Mouse (Mus musculus) midbrain, embryonic 15.5 days (tissue): ENCODE measurements around the gene Cct4. TPM values are rescaled to one million over a fixed set of nuclear protein-coding genes. Genes with fewer than 3 reads are reported as not detected.
A peak's percentile ranks its signal among the peaks of the same experiment; 100 is the strongest.

Source experiments
- ATAC-seq: fragments of 200-750 bp; cut with Nextera tagmentation; replicated peaks from 2 replicates; pipeline ENCODE4 v1.8.0; 2017; ENCODE audit warnings: moderate TSS enrichment
- H3K27ac ChIP-seq: fragments of 300-500 bp; sonication (generic); 2 replicates; pipeline ENCODE4 v1.5.1; 2015; ENCODE audit warnings: mild to moderate bottlenecking, inconsistent platforms
- H3K27me3 ChIP-seq: fragments of 300-500 bp; sonication (generic); replicated peaks from 2 replicates; pipeline ENCODE4 v1.6.1; 2015; ENCODE audit warnings: inconsistent platforms
- H3K36me3 ChIP-seq: fragments of 300-500 bp; sonication (generic); replicated peaks from 2 replicates; pipeline ENCODE4 v1.6.1; 2015; ENCODE audit warnings: inconsistent platforms
- H3K4me1 ChIP-seq: fragments of 300-500 bp; sonication (generic); 2 replicates; pipeline ENCODE4 v1.6.1; 2015; ENCODE audit warnings: inconsistent platforms
- H3K4me2 ChIP-seq: fragments of 300-500 bp; sonication (generic); 2 replicates; pipeline ENCODE4 v1.6.1; 2015; ENCODE audit warnings: inconsistent platforms, mild to moderate bottlenecking, moderate library complexity
- H3K4me3 ChIP-seq: fragments of 300-500 bp; sonication (generic); 2 replicates; pipeline ENCODE4 v1.5.1; 2015; ENCODE audit warnings: mild to moderate bottlenecking, inconsistent platforms
- H3K9ac ChIP-seq: fragments of 300-500 bp; sonication (generic); 2 replicates; pipeline ENCODE4 v1.6.1; 2015; ENCODE audit warnings: mild to moderate bottlenecking, inconsistent platforms
- H3K9me3 ChIP-seq: fragments of 300-500 bp; sonication (generic); 2 replicates; pipeline ENCODE4 v1.6.1; 2016; ENCODE audit warnings: inconsistent platforms
- WGBS: fragments of 180-500 bp; shearing (Covaris S2); methylation state at CpG from one replicate; pipeline ENCODE4 v1.1.7; 2015; ENCODE audit warnings: mixed read lengths; 5-methylcytosine and 5-hydroxymethylcytosine counted together
- polyA plus RNA-seq: library from polyadenylated mRNA; unstranded; fragments of >200 nt; fragmentation: Nextera tagmentation; extraction: Ambion mirVana; gene quantifications from 2 replicates; pipeline ENCODE4 v1.2.1, GENCODE M21; 2015

The Cct4 gene
- polyA plus RNA-seq, 1 experiment from 2014 or later: 275 TPM

DNA sequence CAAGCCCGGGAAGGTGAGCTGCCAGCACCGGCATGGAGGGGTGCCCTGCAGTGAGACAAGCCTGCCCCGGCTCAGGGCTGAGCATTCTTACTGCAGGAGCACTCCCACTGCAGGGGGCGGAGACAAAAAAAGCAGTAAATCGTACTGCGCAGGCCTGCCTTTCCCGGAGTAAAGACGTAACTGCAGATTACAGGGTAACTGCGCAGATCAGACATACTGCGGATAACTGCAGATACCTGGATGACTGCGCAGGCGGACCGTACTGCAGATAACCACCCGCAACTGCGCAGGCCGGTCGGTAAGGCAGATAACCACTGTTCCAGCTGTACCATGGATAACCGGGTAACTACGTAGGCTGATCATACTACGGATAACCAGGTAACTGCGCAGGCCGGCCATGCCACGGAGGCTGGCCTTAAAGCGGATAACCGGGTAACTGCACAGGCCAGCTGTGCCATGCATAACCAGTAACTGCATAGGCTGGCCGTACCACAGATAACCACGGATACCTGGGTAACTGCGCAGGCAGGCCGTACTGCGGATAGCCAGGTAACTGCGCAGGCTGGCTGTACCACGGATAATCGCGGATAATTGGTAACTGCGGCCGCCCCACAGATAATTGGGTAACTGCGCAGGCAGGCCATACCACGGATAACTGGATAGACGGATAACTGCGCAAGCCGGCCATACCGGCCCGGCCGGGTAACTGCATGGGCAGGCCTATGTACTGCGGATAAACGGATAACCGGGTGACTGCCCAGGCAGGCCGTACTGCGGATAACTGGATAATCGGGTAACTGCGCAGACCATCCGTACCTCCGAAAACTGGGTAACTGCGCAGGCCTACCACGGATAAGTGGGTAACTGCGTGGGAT, 18.2 kb upstream of the Cct4 start, which contains the start of gene Zrsr1:
TSS of gene Zrsr1 (plus strand) at position 171 of the 875 bp plus-strand sequence.
- Histone ChIP-seq H3K9me3 (peaks cover 3% of the 10 kb centered on the region), H3K4me3 (peak within 1 kb of the TSS; percentile 57), H3K27me3 (no peaks in the 10 kb centered on the region), H3K27ac (peak within 1 kb of the TSS; percentile 76), H3K4me2 (peak within 1 kb of the TSS; percentile 58), H3K9ac (peak within 1 kb of the TSS; percentile 61), H3K4me1 (peaks cover 27% of the 10 kb centered on the region), H3K36me3 (no peaks in the 10 kb centered on the region; the same call in 1 of the 2 replicates)
- 51% methylated on average over 56 of the region's 56 CpGs for WGBS
- peak; percentile 89 for ATAC-seq

DNA sequence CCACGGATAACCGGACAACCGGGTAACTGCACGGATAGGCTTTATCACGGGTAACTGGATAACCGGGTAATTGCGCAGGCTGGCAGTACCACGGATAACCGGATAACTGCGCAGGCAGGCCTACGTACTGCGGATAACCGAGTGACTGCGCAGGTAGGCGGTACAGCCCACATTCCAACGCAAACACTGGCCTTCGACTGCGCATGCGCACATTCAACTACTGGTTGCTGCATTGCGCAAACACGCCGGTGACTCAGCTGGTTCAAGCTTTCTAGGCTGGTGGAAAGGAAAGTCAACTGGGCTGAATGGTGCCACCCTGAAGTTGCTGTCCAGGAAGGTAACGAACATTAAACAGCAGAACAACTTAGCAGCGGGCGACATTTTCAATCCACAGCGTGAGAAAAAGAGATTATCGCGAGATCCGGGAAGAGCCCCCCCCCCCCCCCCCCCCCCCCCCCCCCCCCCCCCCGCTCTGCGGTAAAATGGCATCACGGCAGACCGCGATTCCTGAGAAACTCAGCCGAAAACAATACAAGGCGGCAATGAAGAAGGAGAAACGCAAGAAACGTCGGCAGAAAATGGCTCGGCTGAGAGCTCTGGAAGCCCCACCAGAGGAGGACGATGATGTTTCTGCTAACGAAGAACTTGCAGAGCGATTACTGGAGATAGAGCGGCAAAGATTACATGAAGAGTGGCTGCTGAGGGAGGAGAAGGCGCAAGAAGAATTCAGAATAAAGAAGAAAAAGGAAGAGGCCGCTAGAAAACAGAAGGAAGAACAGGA, 17.4 kb upstream of the Cct4 start:
- peaks cover 27% of the 10 kb centered on the region for H3K4me1 ChIP-seq
- WGBS: 45% methylated on average over 45 of the region's 46 CpGs
- peak; percentile 76 for ATAC-seq

DNA sequence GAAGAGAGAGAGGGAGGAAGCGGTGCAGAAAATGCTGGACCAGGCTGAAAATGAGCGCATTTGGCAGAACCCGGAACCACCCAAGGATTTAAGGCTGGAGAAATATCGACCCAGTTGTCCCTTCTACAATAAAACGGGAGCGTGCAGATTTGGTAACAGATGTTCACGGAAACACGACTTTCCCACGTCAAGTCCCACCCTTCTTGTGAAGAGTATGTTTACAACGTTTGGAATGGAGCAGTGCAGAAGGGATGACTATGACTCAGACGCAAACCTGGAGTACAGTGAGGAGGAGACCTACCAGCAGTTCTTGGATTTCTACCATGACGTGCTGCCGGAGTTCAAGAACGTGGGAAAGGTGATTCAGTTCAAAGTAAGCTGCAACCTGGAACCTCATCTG, 16.7 kb upstream of the Cct4 start:
- whole genome bisulfite sequencing: 39% methylated on average over 14 of the region's 14 CpGs
- ATAC-seq: no peak
- H3K9me3 ChIP-seq: no peaks in the 10 kb centered on the region; the same call in 1 of the 2 replicates
- peak overlapping the region; percentile 54 for H3K4me2 ChIP-seq
- peak overlapping the region; percentile 76 for H3K27ac ChIP-seq
- H3K36me3 ChIP-seq: no peaks in the 10 kb centered on the region; the same call in 1 of the 2 replicates
- H3K4me1 ChIP-seq: peaks cover 30% of the 10 kb centered on the region
- H3K27me3 ChIP-seq: no peaks in the 10 kb centered on the region
- H3K9ac ChIP-seq: peak overlapping the region; percentile 41; the same call in 1 of the 2 replicates
- peak overlapping the region; percentile 57 for H3K4me3 ChIP-seq

More for the DNA sequence above, 17.4 kb upstream of the Cct4 start:
- Histone ChIP-seq H3K27ac (peak overlapping the region; percentile 76), H3K4me3 (peak overlapping the region; percentile 57), H3K36me3 (no peaks in the 10 kb centered on the region; the same call in 1 of the 2 replicates), H3K9ac (peak overlapping the region; percentile 61), H3K27me3 (no peaks in the 10 kb centered on the region), H3K4me2 (peak overlapping the region; percentile 58), H3K9me3 (peaks cover under 1% of the 10 kb centered on the region; the same call in 1 of the 2 replicates)

DNA sequence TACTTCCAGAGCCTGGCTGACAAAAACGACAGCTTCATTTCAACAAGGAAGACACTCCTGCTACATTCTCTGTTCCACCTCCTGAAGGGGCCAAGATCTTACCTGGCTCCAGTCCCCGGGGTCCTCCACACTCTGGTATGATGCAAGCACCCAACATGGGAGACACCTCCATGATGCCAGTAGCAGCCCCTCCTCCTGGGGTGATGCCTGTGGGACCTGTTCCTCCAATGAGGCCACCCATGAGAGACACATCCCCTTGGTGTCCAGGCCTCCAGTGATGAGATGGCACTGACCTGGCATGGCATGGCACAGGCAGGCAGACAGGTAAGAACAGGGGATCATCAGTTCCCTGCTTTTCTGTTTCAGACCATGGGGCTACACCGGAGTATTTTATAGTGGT, 12.1 kb upstream of the Cct4 start:
- no peak overlapping the region for H3K4me3 ChIP-seq
- H3K36me3 ChIP-seq: no peaks in the 10 kb centered on the region; the same call in 1 of the 2 replicates
- no peak overlapping the region for H3K27ac ChIP-seq
- 94% methylated on average over 3 of the region's 3 CpGs for WGBS
- H3K9ac ChIP-seq: no peak overlapping the region
- no peaks in the 10 kb centered on the region for H3K27me3 ChIP-seq
- no peak for ATAC-seq
- H3K4me2 ChIP-seq: no peak overlapping the region
- peaks cover 62% of the 10 kb centered on the region for H3K4me1 ChIP-seq
- H3K9me3 ChIP-seq: no peaks in the 10 kb centered on the region

DNA sequence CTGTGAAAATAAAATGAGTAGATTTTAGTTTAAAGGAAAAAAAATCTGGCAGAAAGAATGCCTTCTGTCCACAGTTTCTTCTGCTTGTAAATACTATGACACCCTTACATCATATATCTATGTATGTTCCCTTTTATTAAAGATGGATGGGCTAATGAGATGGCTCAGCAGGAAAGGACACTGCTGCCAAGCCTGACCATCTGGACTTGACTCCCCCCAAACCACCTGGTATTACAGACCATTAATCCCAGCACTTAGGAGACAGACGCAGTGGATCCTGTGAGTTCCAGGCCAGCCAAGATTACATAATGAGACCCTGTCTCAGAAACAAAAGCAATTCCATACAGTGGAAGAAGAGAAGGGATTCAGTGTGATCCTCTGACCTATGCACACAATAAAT, 11.6 kb upstream of the Cct4 start:
- Histone ChIP-seq H3K4me2 (no peak overlapping the region), H3K27ac (no peak overlapping the region), H3K9me3 (no peaks in the 10 kb centered on the region), H3K36me3 (no peaks in the 10 kb centered on the region; the same call in 1 of the 2 replicates), H3K27me3 (no peaks in the 10 kb centered on the region), H3K4me3 (no peak overlapping the region), H3K9ac (no peak overlapping the region), H3K4me1 (peaks cover 62% of the 10 kb centered on the region)
- 43% methylated on average over 1 of the region's 1 CpGs for WGBS
- ATAC-seq: no peak

DNA sequence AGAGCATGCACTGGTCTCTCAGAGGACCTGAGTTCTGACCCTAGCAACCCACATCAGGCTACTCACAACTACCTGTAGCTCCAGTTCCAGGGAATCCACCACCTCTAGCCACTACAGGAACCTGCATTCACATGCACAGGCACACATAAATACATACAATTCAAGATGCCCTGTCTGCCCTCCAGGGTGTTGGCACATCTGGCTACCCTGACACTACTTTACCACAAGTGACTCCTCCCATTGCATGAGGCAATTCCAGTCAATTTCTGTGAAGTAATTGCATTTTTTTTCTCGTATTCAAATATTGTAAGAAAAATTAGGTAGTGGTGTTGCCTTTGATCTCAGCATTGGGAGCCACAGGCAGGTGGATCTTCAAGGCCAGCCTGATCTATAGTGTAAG, 11.1 kb upstream of the Cct4 start:
- Histone ChIP-seq H3K4me3 (no peak overlapping the region), H3K9me3 (no peaks in the 10 kb centered on the region), H3K27me3 (no peaks in the 10 kb centered on the region), H3K4me2 (no peak overlapping the region), H3K27ac (no peak overlapping the region), H3K36me3 (no peaks in the 10 kb centered on the region), H3K9ac (no peak overlapping the region), H3K4me1 (peaks cover 57% of the 10 kb centered on the region)
- WGBS: 79% methylated on average over 1 of the region's 1 CpGs
- no peak for ATAC-seq

DNA sequence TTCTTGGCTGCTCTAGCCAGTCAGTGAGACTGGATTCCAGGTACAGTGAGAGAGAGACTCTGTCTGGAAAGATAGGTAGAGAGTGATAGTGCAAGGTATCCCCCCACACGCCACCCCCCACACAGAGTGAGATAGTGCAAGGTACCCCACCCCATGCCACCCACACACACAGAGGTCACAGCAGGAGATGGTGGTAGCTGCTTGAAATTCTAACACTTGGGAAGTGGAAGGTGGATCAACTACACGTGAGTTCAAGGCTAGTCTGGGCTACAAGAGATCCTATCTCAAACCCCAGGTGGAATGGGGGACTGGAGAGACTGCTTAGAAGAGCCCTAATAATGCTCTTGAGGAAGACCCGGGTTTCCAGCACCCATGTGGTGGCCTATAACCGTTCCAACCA, 9.3 kb upstream of the Cct4 start:
- no peak overlapping the region for H3K27ac ChIP-seq
- ATAC-seq: 0 out of 2 replicates have a peak, but pooled peaks have one; percentile 10
- H3K4me2 ChIP-seq: peak overlapping the region; percentile 63
- no peaks in the 10 kb centered on the region for H3K36me3 ChIP-seq
- H3K4me1 ChIP-seq: peaks cover 45% of the 10 kb centered on the region
- WGBS: 59% methylated on average over 4 of the region's 4 CpGs
- H3K9ac ChIP-seq: peak overlapping the region; percentile 21; the same call in 1 of the 2 replicates
- H3K27me3 ChIP-seq: no peaks in the 10 kb centered on the region
- no peaks in the 10 kb centered on the region for H3K9me3 ChIP-seq
- peak overlapping the region; percentile 78 for H3K4me3 ChIP-seq

DNA sequence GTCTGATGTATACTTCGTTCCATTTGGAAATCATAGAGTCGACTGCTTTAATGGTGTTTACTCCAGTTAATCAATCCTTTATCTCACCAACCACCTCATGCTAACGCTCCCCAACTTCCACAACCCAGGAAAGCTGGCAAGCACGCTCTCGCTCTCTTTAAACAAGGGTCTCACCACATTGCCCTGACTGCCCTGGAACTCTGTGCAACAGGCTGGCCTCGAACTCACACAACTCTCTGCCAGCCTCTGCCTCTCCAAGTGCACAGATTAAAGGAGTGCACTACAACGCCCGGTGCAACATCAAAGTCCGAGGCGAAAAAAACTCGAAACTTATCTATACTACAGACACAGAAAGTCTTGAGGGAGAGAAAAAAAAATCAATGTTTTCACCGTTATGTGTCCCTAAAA, 8.8 kb upstream of the Cct4 start:
- no peaks in the 10 kb centered on the region for H3K27me3 ChIP-seq
- peaks cover 40% of the 10 kb centered on the region for H3K4me1 ChIP-seq
- peak overlapping the region; percentile 78 for H3K4me3 ChIP-seq
- H3K9ac ChIP-seq: peak overlapping the region; percentile 65
- peak; percentile 53 for ATAC-seq
- H3K27ac ChIP-seq: peak overlapping the region; percentile 96
- H3K4me2 ChIP-seq: peak overlapping the region; percentile 63
- WGBS: 4% methylated on average over 12 of the region's 12 CpGs
- no peaks in the 10 kb centered on the region for H3K9me3 ChIP-seq
- H3K36me3 ChIP-seq: no peaks in the 10 kb centered on the region

DNA sequence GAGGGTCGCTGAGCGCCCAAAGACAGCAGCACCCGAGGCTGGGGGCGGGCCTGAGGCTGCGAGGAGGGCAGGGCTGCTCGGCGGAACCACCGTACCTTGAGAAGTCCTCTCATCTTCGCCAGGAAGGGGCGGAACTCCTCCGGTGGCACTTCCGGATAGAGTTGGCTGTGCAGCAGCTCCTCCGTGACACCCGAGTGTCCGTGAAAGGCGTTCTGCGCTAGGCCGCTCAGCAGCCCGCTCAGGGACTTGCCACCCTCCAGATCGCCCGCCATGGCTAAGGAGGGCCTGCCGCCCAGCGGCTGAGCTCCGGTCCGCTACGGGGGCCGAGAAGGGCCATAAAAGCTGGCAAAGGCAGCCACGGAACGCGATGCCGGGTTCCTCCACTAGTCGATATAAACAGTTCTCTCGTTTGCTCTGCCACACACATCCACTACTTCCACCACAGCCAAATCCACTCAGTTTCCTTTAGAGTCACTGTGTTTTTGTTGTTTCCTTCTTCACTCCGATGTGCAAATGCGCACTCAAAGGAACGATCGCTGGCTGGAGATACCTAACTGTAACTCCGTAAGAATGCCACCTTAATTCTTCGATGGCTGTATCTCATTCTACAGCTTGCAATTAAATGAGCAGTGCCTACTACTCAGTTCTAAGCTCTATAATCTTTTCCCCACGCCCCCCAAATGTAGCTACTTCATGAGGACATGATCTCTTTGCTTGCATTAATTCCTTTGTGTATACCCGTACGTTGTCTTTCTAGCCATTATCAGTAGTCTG, 8.1 kb upstream of the Cct4 start, which contains the start of the genes Gm28048 and Commd1:
TSS of gene Gm28048 (minus strand) at position 107 of the 774 bp plus-strand sequence.
TSS of gene Commd1 (minus strand) at position 399 of the 774 bp plus-strand sequence.
- Histone ChIP-seq H3K27me3 (no peaks in the 10 kb centered on the region), H3K4me3 (peak within 1 kb of the TSS; percentile 78), H3K27ac (peak within 1 kb of the TSS; percentile 96), H3K36me3 (no peaks in the 10 kb centered on the region), H3K9me3 (no peaks in the 10 kb centered on the region), H3K4me2 (peak within 1 kb of the TSS; percentile 63), H3K9ac (peak within 1 kb of the TSS; percentile 65), H3K4me1 (peaks cover 35% of the 10 kb centered on the region)
- WGBS: 3% methylated on average over 42 of the region's 42 CpGs
- ATAC-seq: peak; percentile 93

DNA sequence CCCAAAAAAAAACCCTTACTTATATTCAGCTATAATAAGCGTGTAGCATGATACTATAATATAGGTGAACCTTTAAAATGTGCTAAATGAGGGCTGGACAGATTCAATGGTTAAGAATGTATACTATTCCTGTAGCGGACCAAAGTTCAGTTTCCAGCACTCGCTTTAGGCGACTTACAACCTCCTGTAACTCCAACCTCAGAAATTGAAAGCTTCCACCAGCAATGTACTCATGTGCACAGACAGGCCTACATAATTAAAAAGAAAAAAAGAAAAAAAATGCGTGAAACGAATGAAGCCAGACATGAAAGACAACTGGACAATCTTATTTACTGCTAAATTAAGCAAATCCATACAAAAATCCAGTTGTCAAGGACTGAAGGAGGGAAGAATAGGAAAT, 7.5 kb upstream of the Cct4 start:
- Histone ChIP-seq H3K9me3 (no peaks in the 10 kb centered on the region), H3K27me3 (no peaks in the 10 kb centered on the region), H3K4me2 (peak overlapping the region; percentile 63; the same call in 1 of the 2 replicates), H3K36me3 (no peaks in the 10 kb centered on the region), H3K4me1 (peaks cover 35% of the 10 kb centered on the region), H3K27ac (no peak overlapping the region), H3K9ac (no peak overlapping the region), H3K4me3 (no peak overlapping the region)
- WGBS: 70% methylated on average over 6 of the region's 6 CpGs
- ATAC-seq: no peak

DNA sequence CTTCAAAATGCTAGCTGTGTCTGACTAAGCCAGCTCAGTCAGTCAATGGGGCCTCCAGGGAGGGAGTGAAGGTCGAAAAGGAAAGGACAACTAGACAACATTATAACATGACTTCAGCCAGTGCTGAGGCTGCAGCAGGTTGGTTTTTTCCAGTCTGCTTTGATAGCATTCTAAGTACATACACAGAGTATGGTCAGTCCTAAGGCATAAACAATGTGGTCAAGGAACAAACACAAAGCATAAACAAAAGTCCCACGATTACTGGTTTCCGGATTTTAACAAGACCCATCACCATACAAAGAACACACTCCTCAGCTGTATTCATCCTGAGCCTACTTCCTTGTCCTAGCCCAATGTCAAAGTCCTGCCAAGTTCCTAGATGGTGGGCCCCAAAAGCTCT, 4.8 kb upstream of the Cct4 start:
- Histone ChIP-seq H3K36me3 (no peaks in the 10 kb centered on the region), H3K27me3 (no peaks in the 10 kb centered on the region), H3K9ac (no peak overlapping the region), H3K4me2 (no peak overlapping the region), H3K4me1 (peaks cover 18% of the 10 kb centered on the region), H3K9me3 (no peaks in the 10 kb centered on the region), H3K27ac (no peak overlapping the region), H3K4me3 (no peak overlapping the region)
- ATAC-seq: no peak
- 82% methylated on average over 3 of the region's 3 CpGs for WGBS
